Mouse (Mus musculus) monocyte, adult 2 months (primary cell): Measurements from ENCODE around the gene Bcl2a1a.
A peak's percentile ranks its signal among the peaks of the same experiment; 100 is the strongest.
"Not testable (repeated sequence)": the region's sequence is repeated elsewhere in the genome, so short reads cannot be mapped to it uniquely, and the experiment has no call there.

Experiments used
- DNase-seq, 2 experiments: peaks; one replicate each; pipeline ENCODE4 v3.0.0; 2022; ENCODE audit warnings: low spot score in 2 of 2, low read depth in 1 of 2

The Bcl2a1a gene

DNA sequence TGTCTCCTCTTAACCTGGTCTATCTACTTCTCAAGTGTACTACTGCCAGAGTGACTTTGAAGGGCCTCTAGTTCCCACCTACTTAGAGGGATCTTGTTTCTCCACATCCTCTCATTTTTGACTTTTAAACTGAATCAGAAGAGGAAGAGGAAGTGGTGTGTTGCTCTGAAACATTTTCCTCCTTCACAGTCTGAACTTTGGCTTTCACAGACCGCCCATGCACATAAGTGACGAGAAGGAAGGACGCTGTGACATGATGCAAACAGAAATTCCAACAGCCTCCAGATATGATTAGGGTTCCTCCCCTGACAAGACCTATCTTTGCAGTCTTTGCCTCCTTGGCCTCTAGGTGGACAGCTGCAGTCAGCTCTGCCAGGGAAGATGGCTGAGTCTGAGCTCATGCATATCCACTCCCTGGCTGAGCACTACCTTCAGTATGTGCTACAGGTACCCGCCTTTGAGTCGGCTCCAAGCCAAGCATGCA lies at the start of gene Bcl2a1a:
Gene Bcl2a1a, plus strand, starts transcription at position 231 of the 484 bp plus-strand sequence.
- DNase-seq: peak in 1 of 2 experiments; percentile 65

DNA sequence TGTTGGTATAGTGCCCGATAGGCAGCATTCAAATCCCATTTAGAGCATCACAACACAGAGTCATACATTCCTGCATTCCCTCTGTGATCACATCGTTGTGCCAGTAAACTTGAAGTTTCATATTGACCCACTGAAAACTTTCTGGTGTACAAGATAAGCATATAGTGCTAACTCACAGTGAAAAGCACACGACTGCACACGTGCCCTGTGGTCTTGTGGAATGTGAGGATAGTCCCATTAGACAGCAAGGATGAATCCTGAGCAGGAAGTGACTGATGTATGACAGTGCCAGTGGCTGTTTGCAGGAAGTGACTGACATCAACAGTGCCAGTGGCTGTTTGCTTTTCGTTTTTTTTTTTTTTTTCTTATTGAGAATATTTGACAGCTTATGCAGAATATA lies 40.1 kb upstream of the Bcl2a1a start:
- DNase-seq: not testable (repeated sequence)

DNA sequence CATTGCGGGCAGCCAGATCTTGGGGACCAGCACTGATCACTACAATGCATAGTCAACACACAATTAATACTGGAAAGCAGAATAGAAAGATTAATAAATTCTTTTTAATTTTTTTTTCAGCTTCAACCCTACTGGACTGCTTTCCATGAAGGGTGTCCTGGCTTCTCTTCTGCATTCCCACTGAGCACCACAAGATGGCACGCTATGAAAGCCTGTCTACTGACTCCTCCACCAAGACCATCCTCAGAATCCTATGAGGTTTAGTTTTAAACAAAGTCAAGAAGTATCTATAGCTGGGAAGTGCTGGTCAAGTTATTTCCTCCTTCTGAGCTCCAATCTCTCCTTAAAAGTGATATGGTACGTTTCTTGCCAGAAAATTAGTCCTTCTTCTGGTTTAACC lies 18.4 kb upstream of the Bcl2a1a start:
- not testable (repeated sequence) for DNase-seq

DNA sequence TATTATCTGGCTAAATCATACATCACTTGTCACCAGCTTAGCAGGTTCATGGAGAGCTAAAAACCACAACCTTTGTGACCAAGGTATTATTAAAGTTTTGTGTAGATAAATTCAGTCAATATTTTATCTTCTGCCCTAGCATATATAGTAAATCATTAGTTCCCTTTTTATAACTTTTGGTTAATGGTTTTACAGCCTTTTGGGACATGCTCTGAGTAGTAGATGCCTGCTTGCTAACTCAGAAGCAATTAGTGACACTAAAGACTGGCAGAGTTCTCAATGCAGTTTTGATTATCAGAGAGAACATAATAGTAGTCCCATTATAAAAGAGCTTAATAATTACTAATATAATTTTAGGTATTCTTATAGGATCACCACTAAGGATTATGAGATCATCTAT lies 5.2 kb upstream of the Bcl2a1a start:
- not testable (repeated sequence) for DNase-seq

DNA sequence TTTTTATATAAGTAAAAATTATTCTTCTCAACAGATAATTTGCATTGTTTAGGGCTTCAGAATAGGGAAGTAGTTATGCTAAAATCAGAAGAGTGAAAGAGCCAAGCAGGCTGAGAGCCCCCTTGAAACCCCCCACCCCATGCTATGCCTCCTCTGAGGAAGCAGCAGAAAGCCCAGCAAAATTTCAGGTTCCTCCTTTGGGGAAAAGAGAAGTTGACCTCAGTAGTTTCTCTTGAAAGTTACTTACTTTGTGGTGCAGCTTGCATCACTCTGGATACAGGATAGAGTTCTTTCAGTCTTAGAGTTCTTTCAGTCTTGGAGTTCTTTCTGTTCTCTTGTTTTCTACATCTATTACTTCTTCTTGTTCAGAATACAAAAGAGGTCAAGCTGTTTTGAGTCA lies 3.5 kb upstream of the Bcl2a1a start:
- peak; percentile 27 to 65 for DNase-seq

DNA sequence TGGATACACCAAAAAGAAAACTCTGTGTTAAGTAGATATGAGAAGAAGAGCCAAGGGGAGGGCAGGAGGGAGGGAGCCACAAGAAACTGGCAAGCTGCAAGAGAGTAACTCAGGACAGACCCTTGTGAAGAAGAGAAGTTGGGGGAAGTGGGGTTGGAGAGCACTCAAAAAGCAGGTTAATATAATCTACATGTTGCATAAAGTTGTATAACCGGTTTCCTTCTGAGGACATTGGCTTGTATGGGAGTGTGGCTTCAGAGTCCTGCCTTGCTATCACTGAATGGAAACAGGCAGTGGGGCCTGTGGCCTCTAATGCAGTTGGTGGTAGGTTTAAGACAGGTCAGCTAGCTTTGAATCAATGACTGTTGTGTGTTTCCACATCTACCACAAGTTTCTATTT lies 1.5 kb upstream of the Bcl2a1a start:
- not testable (repeated sequence) for DNase-seq

DNA sequence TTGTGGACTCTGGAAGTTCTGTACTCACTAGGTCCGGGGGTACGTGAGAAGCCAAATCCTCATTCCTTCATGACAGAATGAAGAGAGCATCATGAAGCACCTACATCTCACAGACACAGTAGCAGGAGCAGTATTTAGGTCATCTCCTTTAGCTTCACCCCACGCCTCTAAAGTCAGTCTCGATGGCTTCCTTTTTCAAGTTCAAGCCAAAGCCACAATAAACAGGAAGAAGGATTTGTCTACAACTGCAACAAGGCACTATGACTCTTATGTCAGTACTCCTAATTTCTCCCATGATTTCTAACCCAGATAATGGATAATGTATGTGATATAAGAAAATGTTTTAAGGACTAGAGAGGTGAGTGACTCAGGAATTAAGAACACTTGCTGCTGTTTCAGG lies 665 bp upstream of the Bcl2a1a start:
- DNase-seq: not testable (repeated sequence)

DNA sequence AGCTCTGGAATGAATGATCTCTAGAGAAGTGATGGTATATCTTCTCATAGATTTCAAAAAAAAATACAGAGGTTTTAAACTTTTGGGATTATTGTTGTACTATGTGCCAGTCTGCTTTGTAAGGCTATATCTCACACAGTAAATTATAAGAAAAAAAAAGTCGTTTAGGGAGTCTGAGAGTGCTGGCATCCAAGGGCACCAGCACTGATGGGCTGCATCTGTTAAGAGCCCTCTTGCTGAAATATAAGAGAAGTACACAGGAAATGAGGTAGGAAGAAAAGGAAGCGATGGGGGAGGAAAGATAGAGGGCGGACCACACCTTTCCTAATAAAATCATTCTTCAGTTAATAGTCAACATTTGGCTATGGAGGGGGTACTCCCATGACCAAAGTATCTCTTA lies 2.2 kb downstream of the Bcl2a1a start:
- DNase-seq: no peak

DNA sequence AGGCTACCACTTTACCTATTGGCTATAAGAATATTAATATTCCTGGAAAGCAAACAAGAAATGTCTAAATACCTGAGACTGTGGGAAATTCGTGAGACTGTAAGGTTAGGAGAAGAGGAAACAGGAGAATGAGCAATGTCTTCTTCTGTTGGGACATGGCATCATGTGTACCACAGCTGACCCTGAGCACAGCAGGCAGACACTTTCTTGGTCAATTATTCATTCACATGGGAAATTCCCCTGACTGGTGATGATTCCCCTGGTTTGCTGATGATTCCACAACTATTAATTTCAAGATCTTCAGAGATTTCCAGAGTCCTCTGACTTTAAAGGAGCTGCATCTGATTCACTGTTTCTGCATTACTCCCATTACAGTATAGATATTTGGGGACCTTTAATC lies 3.3 kb downstream of the Bcl2a1a start:
- DNase-seq: not testable (repeated sequence)

DNA sequence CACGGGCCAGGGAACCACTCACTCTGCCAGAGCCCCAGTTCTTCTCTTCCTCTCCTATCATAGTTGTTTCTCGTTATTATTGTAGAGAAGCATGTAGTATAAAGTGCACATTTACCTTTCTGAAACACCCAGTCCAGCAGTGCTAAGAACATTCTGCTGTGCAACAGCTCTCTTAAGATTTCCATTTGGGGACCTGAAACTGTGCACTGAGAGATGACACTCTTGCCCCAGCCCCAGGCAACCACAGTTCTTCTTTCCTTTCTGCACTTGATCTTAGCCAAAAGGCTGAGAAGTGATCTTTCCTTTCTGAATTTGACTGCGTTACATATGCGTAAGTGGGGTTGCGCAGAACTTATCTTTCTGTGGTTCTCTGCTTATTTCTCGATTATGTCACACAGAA lies 9.8 kb downstream of the Bcl2a1a start:
- DNase-seq: not testable (repeated sequence)

DNA sequence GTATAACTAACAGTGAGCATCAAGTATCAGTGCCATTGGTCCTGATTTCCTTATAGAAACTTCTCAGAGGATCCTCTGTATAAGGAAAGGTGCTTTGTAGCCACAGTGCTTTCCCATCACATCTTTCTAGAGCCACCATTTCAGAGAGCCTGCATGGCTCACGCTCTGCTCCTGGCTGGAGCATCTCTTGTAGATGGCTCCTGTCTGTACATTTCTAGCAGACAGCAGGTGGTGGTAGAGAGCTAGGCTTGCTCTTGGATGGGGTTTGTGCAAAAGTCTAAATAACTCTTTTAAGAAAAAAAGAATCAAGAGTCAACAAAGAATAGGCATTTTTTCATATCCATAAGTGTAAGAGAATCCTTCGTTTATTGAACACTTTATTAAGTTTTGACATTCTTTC lies 12.8 kb downstream of the Bcl2a1a start:
- DNase-seq: not testable (repeated sequence)

DNA sequence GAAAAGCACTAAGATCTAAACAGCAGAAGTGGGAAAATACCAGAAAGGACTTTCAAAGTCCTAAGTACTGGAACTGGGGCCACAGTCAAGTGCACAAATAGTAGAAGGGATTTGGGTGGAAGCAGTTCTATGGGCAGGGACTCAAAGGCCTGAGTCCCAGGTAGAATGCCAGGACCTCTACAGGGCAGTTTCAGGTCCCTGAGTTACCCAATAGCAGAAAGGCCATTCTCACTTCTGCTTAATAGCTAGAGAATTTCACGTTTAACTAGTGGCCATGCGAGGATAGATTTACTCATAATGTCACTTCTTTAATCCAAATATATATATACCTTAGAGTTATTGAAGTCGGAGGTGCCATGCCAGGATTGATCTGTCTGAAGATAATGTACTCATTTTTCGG lies 20.2 kb downstream of the Bcl2a1a start:
- not testable (repeated sequence) for DNase-seq

DNA sequence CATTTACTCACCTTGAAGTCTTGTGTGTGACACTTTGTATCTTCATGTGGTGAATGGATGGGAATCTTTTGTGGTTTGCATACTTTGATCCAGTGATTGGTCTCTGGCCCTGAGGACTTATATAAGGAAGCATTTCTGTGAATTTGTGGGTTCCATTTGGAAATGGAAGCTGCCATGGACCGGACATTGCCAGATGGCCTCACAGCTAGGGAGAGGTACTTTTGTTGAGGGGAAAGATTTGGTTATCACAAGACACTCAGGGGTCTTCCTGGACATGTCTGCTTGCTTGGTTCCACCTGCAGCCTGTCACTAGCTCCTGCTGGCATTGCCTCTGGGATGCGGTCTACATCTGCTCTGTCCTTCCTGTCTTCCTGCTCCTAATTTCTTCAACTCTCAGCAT lies 23.1 kb downstream of the Bcl2a1a start:
- DNase-seq: not testable (repeated sequence)

DNA sequence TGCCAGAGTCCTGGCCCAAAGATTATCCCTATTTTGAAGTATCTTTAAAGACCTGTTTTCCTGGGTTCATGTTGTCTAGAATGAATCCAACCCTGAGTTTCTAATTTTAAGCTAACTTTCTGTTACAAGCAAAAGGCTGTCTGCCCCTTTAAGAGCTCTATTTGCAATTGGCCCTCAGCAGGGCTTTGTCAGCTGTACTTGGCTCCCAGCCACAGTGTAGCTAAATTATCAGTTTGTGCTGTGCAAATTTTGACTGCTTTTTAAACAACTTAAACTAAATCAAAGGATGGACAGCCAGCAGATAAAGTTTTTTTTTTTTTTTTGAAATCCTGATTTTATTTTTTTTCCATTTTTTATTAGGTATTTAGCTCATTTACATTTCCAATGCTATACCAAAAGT lies 44.8 kb downstream of the Bcl2a1a start:
- not testable (repeated sequence) for DNase-seq
